Mouse (Mus musculus) E14TG2a.4 (cell line): ENCODE measurements at regions not wholly inside any gene's neighbourhood (a gene's known extent, or its start where the extent isn't known, plus 50 kb on each side); places are given as distances from the start of the nearest gene placed in this dataset.

ENCODE experiments used
- CTCF ChIP-seq: conservative IDR thresholded peaks from 2 replicates; pipeline ENCODE4 v1.5.1; 2014; ENCODE audit warnings: low read length
- POU5F1 ChIP-seq: IDR thresholded peaks from 2 replicates; pipeline ENCODE4 v1.6.1; 2014; ENCODE audit warnings: low read length, borderline replicate concordance

GRCm38 (mm10) chr1:122439358-122439757 is 871.6 kb upstream of the Ddx18 start:
- TF ChIP-seq CTCF (peak; percentile 86), POU5F1 (no peak)
